Mouse (Mus musculus): ENCODE results near the gene Arhgef15.

Gene Arhgef15

GRCm38 (mm10) chr11:68911531-68912177 lies 45.6 kb downstream of the Arhgef15 start:
- DNase-seq: peak; percentile 59

GRCm38 (mm10) chr11:68908846-68909503 lies 48.3 kb downstream of the Arhgef15 start:
- DNase-seq: no peak

- no peak for DNase-seq
Measured at GRCm38 (mm10) chr11:68907251-68907650, 50.0 kb downstream of the Arhgef15 start.

GRCm38 (mm10) chr11:68906461-68906790 lies 50.9 kb downstream of the Arhgef15 start:
- DNase-seq: peak; percentile 36

- no peak for DNase-seq
Measured at GRCm38 (mm10) chr11:68905665-68906460, 51.4 kb downstream of the Arhgef15 start.

- no peak for DNase-seq
Measured at GRCm38 (mm10) chr11:68905138-68905531, 52.1 kb downstream of the Arhgef15 start.

GRCm38 (mm10) chr11:68904375-68905137 lies 52.7 kb downstream of the Arhgef15 start:
- DNase-seq: peak; percentile 89

- no peak for DNase-seq
Measured at GRCm38 (mm10) chr11:68903775-68904174, 53.5 kb downstream of the Arhgef15 start.

GRCm38 (mm10) chr11:68902823-68903222 lies 54.5 kb downstream of the Arhgef15 start:
- no peak for DNase-seq

GRCm38 (mm10) chr11:68902367-68902766 lies 54.9 kb downstream of the Arhgef15 start:
- DNase-seq: no peak

GRCm38 (mm10) chr11:68902047-68902364 lies 55.3 kb downstream of the Arhgef15 start:
- DNase-seq: no peak

- peak; percentile 99 for DNase-seq
Measured at GRCm38 (mm10) chr11:68901351-68902046, 55.8 kb downstream of the Arhgef15 start, which contains the start of gene Rpl26. Gene Rpl26 (plus strand): TSS chr11:68901583.

- DNase-seq: no peak
Measured at GRCm38 (mm10) chr11:68900519-68901350, 56.5 kb downstream of the Arhgef15 start.

- no peak for DNase-seq
Measured at GRCm38 (mm10) chr11:68899815-68900214, 57.5 kb downstream of the Arhgef15 start.

GRCm38 (mm10) chr11:68898790-68899189 lies 58.5 kb downstream of the Arhgef15 start:
- DNase-seq: no peak

- no peak for DNase-seq
Measured at GRCm38 (mm10) chr11:68897838-68898237, 59.4 kb downstream of the Arhgef15 start.

- DNase-seq: peak; percentile 56
Measured at GRCm38 (mm10) chr11:68897120-68897519, 60.2 kb downstream of the Arhgef15 start.

GRCm38 (mm10) chr11:68896247-68896646 lies 61.0 kb downstream of the Arhgef15 start:
- DNase-seq: no peak

- DNase-seq: no peak
Measured at GRCm38 (mm10) chr11:68893911-68894464, 63.3 kb downstream of the Arhgef15 start.
